Mouse (Mus musculus): Measurements from ENCODE around the gene Atg13. TPM values are rescaled to one million over a fixed set of nuclear protein-coding genes. Genes with fewer than 3 reads are reported as not detected.
"Not testable (repeated sequence)": the region's sequence is repeated elsewhere in the genome, so short reads cannot be mapped to it uniquely, and the experiment has no call there.

Gene Atg13
- 29.3 and 32.1 TPM in 2 replicates for polyA plus RNA-seq (2016; fragmentation: Nextera tagmentation; extraction: Ambion mirVana)

GRCm38 (mm10) chr2:91710272-91711234 lies at the start of gene Atg13, which contains the start of gene Harbi1:
Gene Atg13 (minus strand): TSS chr2:91710576.
Gene Harbi1 (plus strand): TSS chr2:91710852.
- WGBS, result under 1% methylated on average over 66 of the region's 66 CpGs
- H3K4me3 ChIP-seq (replicated peaks), result peak within 1 kb of the TSS; percentile 82
- peak within 1 kb of the TSS; percentile 71 for H3K27ac ChIP-seq
- peak; percentile 99 for ATAC-seq (ENCODE audit: low FRiP score)
- no peaks in the 10 kb centered on the region for H3K36me3 ChIP-seq (replicated peaks)
- H3K4me2 ChIP-seq, result peak within 1 kb of the TSS; percentile 68
- no peaks in the 10 kb centered on the region for H3K9me3 ChIP-seq
- H3K4me1 ChIP-seq, result peaks cover 16% of the 10 kb centered on the region
- no peaks in the 10 kb centered on the region for H3K27me3 ChIP-seq
- H3K9ac ChIP-seq, result peak within 1 kb of the TSS; percentile 66

- H3K9ac ChIP-seq, result no peak overlapping the region
- no peak overlapping the region for H3K4me3 ChIP-seq (replicated peaks)
- H3K9me3 ChIP-seq, result no peaks in the 10 kb centered on the region
- no peaks in the 10 kb centered on the region for H3K4me1 ChIP-seq
- H3K27ac ChIP-seq, result no peak overlapping the region
- H3K36me3 ChIP-seq (replicated peaks), result no peaks in the 10 kb centered on the region
- no peak overlapping the region for H3K4me2 ChIP-seq
- ATAC-seq (ENCODE audit: low FRiP score), result no peak
- WGBS, result 74% methylated on average over 2 of the region's 2 CpGs
- no peaks in the 10 kb centered on the region for H3K27me3 ChIP-seq
Measured at GRCm38 (mm10) chr2:91749811-91750261, 39.5 kb upstream of the Atg13 start.

- no peak overlapping the region for H3K4me2 ChIP-seq
- no peaks in the 10 kb centered on the region for H3K4me1 ChIP-seq
- H3K9me3 ChIP-seq, result no peaks in the 10 kb centered on the region
- no peaks in the 10 kb centered on the region for H3K36me3 ChIP-seq (replicated peaks)
- no peak overlapping the region for H3K9ac ChIP-seq
- no peak for ATAC-seq (ENCODE audit: low FRiP score)
- no peak overlapping the region for H3K4me3 ChIP-seq (replicated peaks)
- WGBS, result 83% methylated on average over 5 of the region's 5 CpGs
- H3K27ac ChIP-seq, result no peak overlapping the region
- H3K27me3 ChIP-seq, result no peaks in the 10 kb centered on the region
Measured at GRCm38 (mm10) chr2:91744686-91745085, 34.3 kb upstream of the Atg13 start.

GRCm38 (mm10) chr2:91739586-91739985 lies 29.2 kb upstream of the Atg13 start:
- Histone ChIP-seq H3K9ac (no peak overlapping the region), H3K9me3 (no peaks in the 10 kb centered on the region), H3K27me3 (no peaks in the 10 kb centered on the region), H3K27ac (no peak overlapping the region), H3K4me3 (replicated peaks) (no peak overlapping the region), H3K4me1 (no peaks in the 10 kb centered on the region), H3K4me2 (no peak overlapping the region), H3K36me3 (replicated peaks) (no peaks in the 10 kb centered on the region)
- 88% methylated on average over 1 of the region's 1 CpGs for WGBS
- no peak for ATAC-seq (ENCODE audit: low FRiP score)

- Histone ChIP-seq H3K4me2 (no peak overlapping the region), H3K9ac (no peak overlapping the region), H3K4me1 (peaks cover 3% of the 10 kb centered on the region; the same call in 1 of the 2 replicates), H3K36me3 (replicated peaks) (no peaks in the 10 kb centered on the region), H3K27ac (no peak overlapping the region), H3K9me3 (no peaks in the 10 kb centered on the region), H3K27me3 (no peaks in the 10 kb centered on the region), H3K4me3 (replicated peaks) (no peak overlapping the region)
- no peak for ATAC-seq (ENCODE audit: low FRiP score)
- 93% methylated on average over 5 of the region's 5 CpGs for WGBS
Measured at GRCm38 (mm10) chr2:91735221-91735620, 24.8 kb upstream of the Atg13 start.

GRCm38 (mm10) chr2:91729971-91730821 lies 19.8 kb upstream of the Atg13 start, which contains the start of gene Ambra1:
Gene Ambra1 (plus strand): TSS chr2:91730134.
- no peaks in the 10 kb centered on the region for H3K36me3 ChIP-seq (replicated peaks)
- H3K27ac ChIP-seq, result peak within 1 kb of the TSS; percentile 95
- peak within 1 kb of the TSS; percentile 98 for H3K4me3 ChIP-seq (replicated peaks)
- peak within 1 kb of the TSS; percentile 62 for H3K4me2 ChIP-seq
- H3K9ac ChIP-seq, result peak within 1 kb of the TSS; percentile 97
- no peaks in the 10 kb centered on the region for H3K9me3 ChIP-seq
- H3K4me1 ChIP-seq, result peaks cover 3% of the 10 kb centered on the region; the same call in 1 of the 2 replicates
- WGBS, result under 1% methylated on average over 68 of the region's 68 CpGs
- H3K27me3 ChIP-seq, result no peaks in the 10 kb centered on the region
- ATAC-seq (ENCODE audit: low FRiP score), result peak; percentile 88

GRCm38 (mm10) chr2:91729571-91729970 lies 19.2 kb upstream of the Atg13 start:
- H3K4me3 ChIP-seq (replicated peaks), result peak overlapping the region; percentile 98
- peak overlapping the region; percentile 97; the same call in 1 of the 2 replicates for H3K9ac ChIP-seq
- H3K4me2 ChIP-seq, result peak overlapping the region; percentile 62
- H3K9me3 ChIP-seq, result no peaks in the 10 kb centered on the region
- peak; percentile 12; the same call in 1 of the 2 replicates for ATAC-seq (ENCODE audit: low FRiP score)
- no peak overlapping the region for H3K27ac ChIP-seq
- peaks cover 3% of the 10 kb centered on the region; the same call in 1 of the 2 replicates for H3K4me1 ChIP-seq
- H3K27me3 ChIP-seq, result no peaks in the 10 kb centered on the region
- no peaks in the 10 kb centered on the region for H3K36me3 ChIP-seq (replicated peaks)
- 16% methylated on average over 4 of the region's 4 CpGs for WGBS

GRCm38 (mm10) chr2:91727011-91727410 lies 16.6 kb upstream of the Atg13 start:
- Histone ChIP-seq H3K4me1 (peaks cover 3% of the 10 kb centered on the region; the same call in 1 of the 2 replicates), H3K4me2 (no peak overlapping the region), H3K9ac (no peak overlapping the region), H3K36me3 (replicated peaks) (no peaks in the 10 kb centered on the region), H3K9me3 (no peaks in the 10 kb centered on the region), H3K4me3 (replicated peaks) (no peak overlapping the region), H3K27ac (no peak overlapping the region), H3K27me3 (no peaks in the 10 kb centered on the region)
- ATAC-seq (ENCODE audit: low FRiP score), result no peak
- WGBS, result 85% methylated on average over 3 of the region's 3 CpGs

GRCm38 (mm10) chr2:91725476-91725875 lies 15.1 kb upstream of the Atg13 start:
- H3K27ac ChIP-seq; H3K4me3 ChIP-seq (replicated peaks); H3K4me1 ChIP-seq; H3K9ac ChIP-seq; ATAC-seq (ENCODE audit: low FRiP score); H3K9me3 ChIP-seq; H3K36me3 ChIP-seq (replicated peaks); H3K27me3 ChIP-seq; H3K4me2 ChIP-seq: not testable (repeated sequence)
- WGBS, result 57% methylated on average over 4 of the region's 4 CpGs

- 71% methylated on average over 2 of the region's 2 CpGs for WGBS
- no peak overlapping the region for H3K4me3 ChIP-seq (replicated peaks)
- H3K36me3 ChIP-seq (replicated peaks), result peaks cover 11% of the 10 kb centered on the region
- H3K9me3 ChIP-seq, result no peaks in the 10 kb centered on the region
- no peak for ATAC-seq (ENCODE audit: low FRiP score)
- no peaks in the 10 kb centered on the region for H3K27me3 ChIP-seq
- H3K27ac ChIP-seq, result no peak overlapping the region
- H3K9ac ChIP-seq, result no peak overlapping the region
- H3K4me2 ChIP-seq, result no peak overlapping the region
- H3K4me1 ChIP-seq, result no peaks in the 10 kb centered on the region
Measured at GRCm38 (mm10) chr2:91724716-91725115, 14.3 kb upstream of the Atg13 start.

- no peak for ATAC-seq (ENCODE audit: low FRiP score)
- no peak overlapping the region for H3K27ac ChIP-seq
- no peaks in the 10 kb centered on the region for H3K9me3 ChIP-seq
- H3K4me3 ChIP-seq (replicated peaks), result no peak overlapping the region
- H3K4me2 ChIP-seq, result no peak overlapping the region
- no peaks in the 10 kb centered on the region for H3K4me1 ChIP-seq
- H3K27me3 ChIP-seq, result no peaks in the 10 kb centered on the region
- peaks cover 11% of the 10 kb centered on the region for H3K36me3 ChIP-seq (replicated peaks)
- H3K9ac ChIP-seq, result no peak overlapping the region
Measured at GRCm38 (mm10) chr2:91723951-91724350, 13.6 kb upstream of the Atg13 start.

GRCm38 (mm10) chr2:91723382-91723781 lies 13.0 kb upstream of the Atg13 start:
- Histone ChIP-seq H3K4me3 (replicated peaks) (no peak overlapping the region), H3K9ac (no peak overlapping the region), H3K27me3 (no peaks in the 10 kb centered on the region), H3K4me1 (no peaks in the 10 kb centered on the region), H3K27ac (no peak overlapping the region), H3K4me2 (no peak overlapping the region), H3K36me3 (replicated peaks) (peaks cover 11% of the 10 kb centered on the region), H3K9me3 (no peaks in the 10 kb centered on the region)
- WGBS, result 82% methylated on average over 4 of the region's 4 CpGs
- no peak for ATAC-seq (ENCODE audit: low FRiP score)

Data from forebrain, embryonic 12.5 days (tissue).